Mouse (Mus musculus): ENCODE measurements around the gene Pi4kb. TPM values are rescaled to one million over a fixed set of nuclear protein-coding genes. Genes with fewer than 3 reads are reported as not detected.

Pi4kb gene
- polyA plus RNA-seq, 1 experiment from 2014 or later: 10.5 TPM

GRCm38 (mm10) chr3:94974026-94974527 lies 454 bp upstream of the Pi4kb start:
- TF ChIP-seq CTCF (IDR thresholded peaks at IDR 0.05; ENCODE audit: low read depth): no peak
- no peak overlapping the region for H3K27ac ChIP-seq (ENCODE audit: low read depth, low read length)
- no peaks in the 10 kb centered on the region for H3K36me3 ChIP-seq (ENCODE audit: control insufficient read depth, insufficient read depth)
- H3K27me3 ChIP-seq (replicated peaks; ENCODE audit: control insufficient read depth, insufficient read depth, low read length): no peaks in the 10 kb centered on the region
- H3K9ac ChIP-seq (ENCODE audit: low read depth, low read length): peak overlapping the region; percentile 97; the same call in 1 of the 2 replicates
- ATAC-seq: peak; percentile 12; the same call in 1 of the 2 replicates
- no peaks in the 10 kb centered on the region for H3K9me3 ChIP-seq (ENCODE audit: control insufficient read depth)
- WGBS: 18% methylated on average over 9 of the region's 9 CpGs
- H3K4me1 ChIP-seq (replicated peaks; ENCODE audit: control insufficient read depth, insufficient read depth, low read length): no peaks in the 10 kb centered on the region; the same call in 1 of the 2 replicates
- peak overlapping the region; percentile 82 for H3K4me2 ChIP-seq (replicated peaks; ENCODE audit: low read depth)
- peak overlapping the region; percentile 92 for H3K4me3 ChIP-seq (ENCODE audit: low read depth, low read length)

GRCm38 (mm10) chr3:94984312-94984711 lies 9.8 kb downstream of the Pi4kb start:
- no peak for TF ChIP-seq CTCF (IDR thresholded peaks at IDR 0.05; ENCODE audit: low read depth)
- Histone ChIP-seq H3K27me3 (replicated peaks; ENCODE audit: control insufficient read depth, insufficient read depth, low read length) (no peaks in the 10 kb centered on the region), H3K4me3 (ENCODE audit: low read depth, low read length) (no peak overlapping the region), H3K9me3 (ENCODE audit: control insufficient read depth) (no peaks in the 10 kb centered on the region), H3K4me1 (replicated peaks; ENCODE audit: control insufficient read depth, insufficient read depth, low read length) (peaks cover 8% of the 10 kb centered on the region), H3K4me2 (replicated peaks; ENCODE audit: low read depth) (no peak overlapping the region), H3K9ac (ENCODE audit: low read depth, low read length) (no peak overlapping the region), H3K27ac (ENCODE audit: low read depth, low read length) (no peak overlapping the region), H3K36me3 (ENCODE audit: control insufficient read depth, insufficient read depth) (peaks cover 40% of the 10 kb centered on the region)
- 91% methylated on average over 11 of the region's 11 CpGs for WGBS
- no peak for ATAC-seq

- Histone ChIP-seq H3K4me2 (replicated peaks; ENCODE audit: low read depth) (no peak overlapping the region), H3K36me3 (ENCODE audit: control insufficient read depth, insufficient read depth) (peaks cover 40% of the 10 kb centered on the region), H3K27ac (ENCODE audit: low read depth, low read length) (no peak overlapping the region), H3K9ac (ENCODE audit: low read depth, low read length) (no peak overlapping the region), H3K9me3 (ENCODE audit: control insufficient read depth) (no peaks in the 10 kb centered on the region), H3K4me1 (replicated peaks; ENCODE audit: control insufficient read depth, insufficient read depth, low read length) (peaks cover 11% of the 10 kb centered on the region), H3K4me3 (ENCODE audit: low read depth, low read length) (no peak overlapping the region), H3K27me3 (replicated peaks; ENCODE audit: control insufficient read depth, insufficient read depth, low read length) (no peaks in the 10 kb centered on the region)
- 89% methylated on average over 2 of the region's 2 CpGs for WGBS
- TF ChIP-seq CTCF (IDR thresholded peaks at IDR 0.05; ENCODE audit: low read depth): no peak
- ATAC-seq: no peak
Measured at GRCm38 (mm10) chr3:94985513-94985912, 11.0 kb downstream of the Pi4kb start.

GRCm38 (mm10) chr3:94987578-94987977 lies 13.0 kb downstream of the Pi4kb start:
- Histone ChIP-seq H3K9ac (ENCODE audit: low read depth, low read length) (no peak overlapping the region), H3K36me3 (ENCODE audit: control insufficient read depth, insufficient read depth) (peaks cover 29% of the 10 kb centered on the region), H3K27me3 (replicated peaks; ENCODE audit: control insufficient read depth, insufficient read depth, low read length) (no peaks in the 10 kb centered on the region), H3K9me3 (ENCODE audit: control insufficient read depth) (no peaks in the 10 kb centered on the region), H3K4me2 (replicated peaks; ENCODE audit: low read depth) (no peak overlapping the region), H3K4me3 (ENCODE audit: low read depth, low read length) (no peak overlapping the region), H3K27ac (ENCODE audit: low read depth, low read length) (peak overlapping the region; percentile 63), H3K4me1 (replicated peaks; ENCODE audit: control insufficient read depth, insufficient read depth, low read length) (peaks cover 11% of the 10 kb centered on the region)
- TF ChIP-seq CTCF (IDR thresholded peaks at IDR 0.05; ENCODE audit: low read depth): no peak
- peak; percentile 86 for ATAC-seq

- H3K27ac ChIP-seq (ENCODE audit: low read depth, low read length): no peak overlapping the region
- H3K4me1 ChIP-seq (replicated peaks; ENCODE audit: control insufficient read depth, insufficient read depth, low read length): peaks cover 11% of the 10 kb centered on the region
- no peak overlapping the region; the same call in 1 of the 2 replicates for H3K9ac ChIP-seq (ENCODE audit: low read depth, low read length)
- H3K4me3 ChIP-seq (ENCODE audit: low read depth, low read length): no peak overlapping the region
- H3K9me3 ChIP-seq (ENCODE audit: control insufficient read depth): no peaks in the 10 kb centered on the region
- no peak for ATAC-seq
- TF ChIP-seq CTCF (IDR thresholded peaks at IDR 0.05; ENCODE audit: low read depth): no peak
- H3K4me2 ChIP-seq (replicated peaks; ENCODE audit: low read depth): no peak overlapping the region; the same call in 1 of the 2 replicates
- WGBS: 20% methylated on average over 9 of the region's 9 CpGs
- no peaks in the 10 kb centered on the region for H3K27me3 ChIP-seq (replicated peaks; ENCODE audit: control insufficient read depth, insufficient read depth, low read length)
- H3K36me3 ChIP-seq (ENCODE audit: control insufficient read depth, insufficient read depth): peaks cover 38% of the 10 kb centered on the region
Measured at GRCm38 (mm10) chr3:94989159-94989761, 14.7 kb downstream of the Pi4kb start.

- Histone ChIP-seq H3K9me3 (ENCODE audit: control insufficient read depth) (no peaks in the 10 kb centered on the region), H3K9ac (ENCODE audit: low read depth, low read length) (no peak overlapping the region), H3K4me1 (replicated peaks; ENCODE audit: control insufficient read depth, insufficient read depth, low read length) (no peaks in the 10 kb centered on the region), H3K36me3 (ENCODE audit: control insufficient read depth, insufficient read depth) (peaks cover 82% of the 10 kb centered on the region), H3K27me3 (replicated peaks; ENCODE audit: control insufficient read depth, insufficient read depth, low read length) (no peaks in the 10 kb centered on the region), H3K4me3 (ENCODE audit: low read depth, low read length) (no peak overlapping the region), H3K4me2 (replicated peaks; ENCODE audit: low read depth) (no peak overlapping the region), H3K27ac (ENCODE audit: low read depth, low read length) (no peak overlapping the region)
- 24% methylated on average over 2 of the region's 2 CpGs for WGBS
- peak; percentile 26; the same call in 1 of the 2 replicates for ATAC-seq
- peak; percentile 94 for TF ChIP-seq CTCF (IDR thresholded peaks at IDR 0.05; ENCODE audit: low read depth)
Measured at GRCm38 (mm10) chr3:94996946-94997345, 22.4 kb downstream of the Pi4kb start.
